ENCODE assay signal across 26 mouse cellular contexts in genomic region chr3:37703066-37703465, GRCm38 (mm10). TPM values are rescaled to one million over a fixed set of nuclear protein-coding genes. Genes with fewer than 3 reads are reported as not detected.
"Had no signal": no experiment of that assay in that cellular context is flagged by ENCODE, and none has a peak within 500 bp of the region (broad histone marks: within the 10 kb centered on the region; RNA-seq: fewer than 3 reads in every experiment).

No protein-coding gene starts in this region.

- DNase-seq: gastrocnemius, adult 2 months; gastrocnemius, postnatal 10 days; gastrocnemius, postnatal 25 days; heart, adult 2 months; heart, postnatal 10 days; heart, postnatal 4 days; kidney, adult 11 months; kidney, adult 2 months; kidney, adult 9 months; kidney, postnatal 14 days; kidney, postnatal 36 days; left cerebral cortex, postnatal 4 days had no signal

- H3K27ac ChIP-seq: gastrocnemius, adult 2 months; heart, adult 2 months; heart, embryonic 10.5 days; hindbrain, embryonic 10.5 days; hindbrain, embryonic 12.5 days; hindbrain, embryonic 14.5 days; kidney, embryonic 15.5 days; kidney, postnatal 0 days; limb, embryonic 13.5 days; limb, embryonic 15.5 days; liver, embryonic 12.5 days; liver, embryonic 14.5 days had no signal

- ATAC-seq: hindbrain, embryonic 16.5 days; intestine, embryonic 16.5 days; liver, embryonic 12.5 days had no signal

- H3K27me3 ChIP-seq: hindbrain, embryonic 12.5 days; kidney, embryonic 15.5 days; limb, embryonic 13.5 days; limb, embryonic 15.5 days; liver, embryonic 12.5 days had no signal

- H3K4me3 ChIP-seq: gastrocnemius, adult 2 months; heart, adult 2 months; heart, embryonic 10.5 days; heart, embryonic 12.5 days; hindbrain, embryonic 10.5 days; hindbrain, embryonic 12.5 days; kidney, embryonic 15.5 days; limb, embryonic 13.5 days; limb, embryonic 15.5 days; liver, embryonic 12.5 days had no signal

RNA-seq across cellular contexts. Expression of gene Gm5148, which starts 21.2 kb away (rescaled TPM):
- total RNA-seq: heart, postnatal 25 days had no signal
